Mouse (Mus musculus) layer of hippocampus, adult 11-12 months (tissue): ENCODE data around the gene Chd9.

Experiments used
- DNase-seq: peaks from one replicate; pipeline ENCODE4 v3.0.0; 2022; ENCODE audit warnings: low spot score

Chd9 gene

GRCm38 (mm10) chr8:91088452-91088851, 260.3 kb downstream of the Chd9 start:
- no peak for DNase-seq

GRCm38 (mm10) chr8:91089601-91090000, 261.4 kb downstream of the Chd9 start:
- DNase-seq: no peak

- DNase-seq: no peak
These were observed 266.0 kb downstream of the Chd9 start for GRCm38 (mm10) chr8:91094135-91094534.

GRCm38 (mm10) chr8:91098106-91098505, 270.0 kb downstream of the Chd9 start:
- no peak for DNase-seq
